Mouse (Mus musculus) ES-Bruce4 (cell line): Measurements from ENCODE around the gene Pecr.
"Not testable (repeated sequence)": the region's sequence is repeated elsewhere in the genome, so short reads cannot be mapped to it uniquely, and the experiment has no call there.

Source experiments
- CTCF ChIP-seq: IDR thresholded peaks from one replicate; pipeline ENCODE4 v1.8.1; 2011; ENCODE audit warnings: low read depth, low read length
- EP300 ChIP-seq: IDR thresholded peaks from 2 replicates; pipeline ENCODE4 v1.6.1; 2011; ENCODE audit warnings: low read depth, low read length; ENCODE audit not compliant: insufficient read depth
- POLR2A ChIP-seq: IDR thresholded peaks from one replicate; pipeline ENCODE4 v1.8.1; 2011; ENCODE audit warnings: low read length; ENCODE audit not compliant: insufficient read depth

GRCm38 (mm10) chr1:72239113-72239512 is 45.0 kb downstream of the Pecr start:
- not testable (repeated sequence) for TF ChIP-seq CTCF, POLR2A, EP300
